Mouse (Mus musculus): ENCODE measurements around the gene Dlgap4. TPM values are rescaled to one million over a fixed set of nuclear protein-coding genes. Genes with fewer than 3 reads are reported as not detected.

Dlgap4 gene
- polyA plus RNA-seq, 1 experiment, result 47.1 TPM

GRCm38 (mm10) chr2:156617536-156617935, 4.0 kb downstream of the Dlgap4 start:
- Histone ChIP-seq H3K4me1 (ENCODE audit: control insufficient read depth, insufficient read depth, insufficient read length, low read length) (peaks cover 2% of the 10 kb centered on the region; the same call in 1 of the 2 replicates), H3K27ac (ENCODE audit: insufficient read depth, low read depth, low read length) (no peak overlapping the region), H3K27me3 (ENCODE audit: control insufficient read depth, insufficient read depth, low read length) (peaks cover 43% of the 10 kb centered on the region), H3K4me3 (ENCODE audit: low read depth, low read length) (peak overlapping the region; percentile 20), H3K36me3 (ENCODE audit: control insufficient read depth, insufficient read depth, low read length) (no peaks in the 10 kb centered on the region)
- no peak for TF ChIP-seq CTCF (IDR thresholded peaks at IDR 0.05; ENCODE audit: extremely low read depth, insufficient read length, insufficient replicate concordance, low read depth, low read length)
- no peak for TF ChIP-seq POLR2A (IDR thresholded peaks at IDR 0.05; ENCODE audit: low read depth, low read length)
- 38% methylated on average over 11 of the region's 11 CpGs for WGBS

GRCm38 (mm10) chr2:156620874-156621273, 7.4 kb downstream of the Dlgap4 start:
- TF ChIP-seq POLR2A (IDR thresholded peaks at IDR 0.05; ENCODE audit: low read depth, low read length), result no peak
- no peak for TF ChIP-seq CTCF (IDR thresholded peaks at IDR 0.05; ENCODE audit: extremely low read depth, insufficient read length, insufficient replicate concordance, low read depth, low read length)
- 78% methylated on average over 8 of the region's 8 CpGs for WGBS

GRCm38 (mm10) chr2:156621449-156621848, 7.9 kb downstream of the Dlgap4 start:
- no peak overlapping the region for H3K4me3 ChIP-seq (ENCODE audit: low read depth, low read length)
- WGBS, result 53% methylated on average over 5 of the region's 5 CpGs
- no peak for TF ChIP-seq POLR2A (IDR thresholded peaks at IDR 0.05; ENCODE audit: low read depth, low read length)
- TF ChIP-seq CTCF (IDR thresholded peaks at IDR 0.05; ENCODE audit: extremely low read depth, insufficient read length, insufficient replicate concordance, low read depth, low read length), result no peak
- H3K27me3 ChIP-seq (ENCODE audit: control insufficient read depth, insufficient read depth, low read length), result 0 out of 2 replicates have a peak, but pooled peaks cover 6% of the 10 kb centered on the region
- H3K27ac ChIP-seq (ENCODE audit: insufficient read depth, low read depth, low read length), result no peak overlapping the region
- H3K4me1 ChIP-seq (ENCODE audit: control insufficient read depth, insufficient read depth, insufficient read length, low read length), result no peaks in the 10 kb centered on the region
- no peaks in the 10 kb centered on the region for H3K36me3 ChIP-seq (ENCODE audit: control insufficient read depth, insufficient read depth, low read length)

More at GRCm38 (mm10) chr2:156620874-156621273, 7.4 kb downstream of the Dlgap4 start:
- Histone ChIP-seq H3K36me3 (ENCODE audit: control insufficient read depth, insufficient read depth, low read length) (no peaks in the 10 kb centered on the region), H3K4me3 (ENCODE audit: low read depth, low read length) (no peak overlapping the region), H3K27ac (ENCODE audit: insufficient read depth, low read depth, low read length) (no peak overlapping the region), H3K27me3 (ENCODE audit: control insufficient read depth, insufficient read depth, low read length) (peaks cover 11% of the 10 kb centered on the region; the same call in 1 of the 2 replicates), H3K4me1 (ENCODE audit: control insufficient read depth, insufficient read depth, insufficient read length, low read length) (no peaks in the 10 kb centered on the region)

GRCm38 (mm10) chr2:156622192-156622591, 8.7 kb downstream of the Dlgap4 start:
- Histone ChIP-seq H3K4me1 (ENCODE audit: control insufficient read depth, insufficient read depth, insufficient read length, low read length) (no peaks in the 10 kb centered on the region), H3K27ac (ENCODE audit: insufficient read depth, low read depth, low read length) (no peak overlapping the region), H3K36me3 (ENCODE audit: control insufficient read depth, insufficient read depth, low read length) (no peaks in the 10 kb centered on the region), H3K4me3 (ENCODE audit: low read depth, low read length) (no peak overlapping the region), H3K27me3 (ENCODE audit: control insufficient read depth, insufficient read depth, low read length) (no peaks in the 10 kb centered on the region)
- WGBS, result 88% methylated on average over 6 of the region's 6 CpGs
- TF ChIP-seq POLR2A (IDR thresholded peaks at IDR 0.05; ENCODE audit: low read depth, low read length), result no peak
- no peak for TF ChIP-seq CTCF (IDR thresholded peaks at IDR 0.05; ENCODE audit: extremely low read depth, insufficient read length, insufficient replicate concordance, low read depth, low read length)

GRCm38 (mm10) chr2:156623246-156623645, 9.7 kb downstream of the Dlgap4 start:
- H3K27me3 ChIP-seq (ENCODE audit: control insufficient read depth, insufficient read depth, low read length), result no peaks in the 10 kb centered on the region
- no peaks in the 10 kb centered on the region for H3K4me1 ChIP-seq (ENCODE audit: control insufficient read depth, insufficient read depth, insufficient read length, low read length)
- H3K36me3 ChIP-seq (ENCODE audit: control insufficient read depth, insufficient read depth, low read length), result no peaks in the 10 kb centered on the region
- H3K4me3 ChIP-seq (ENCODE audit: low read depth, low read length), result no peak overlapping the region
- WGBS, result 82% methylated on average over 2 of the region's 2 CpGs
- H3K27ac ChIP-seq (ENCODE audit: insufficient read depth, low read depth, low read length), result no peak overlapping the region
- no peak for TF ChIP-seq CTCF (IDR thresholded peaks at IDR 0.05; ENCODE audit: extremely low read depth, insufficient read length, insufficient replicate concordance, low read depth, low read length)
- no peak for TF ChIP-seq POLR2A (IDR thresholded peaks at IDR 0.05; ENCODE audit: low read depth, low read length)

- 80% methylated on average over 18 of the region's 18 CpGs for WGBS
- Histone ChIP-seq H3K27ac (ENCODE audit: insufficient read depth, low read depth, low read length) (no peak overlapping the region), H3K27me3 (ENCODE audit: control insufficient read depth, insufficient read depth, low read length) (no peaks in the 10 kb centered on the region)
Observed at GRCm38 (mm10) chr2:156625307-156625706, 11.8 kb downstream of the Dlgap4 start.

GRCm38 (mm10) chr2:156626119-156626518, 12.6 kb downstream of the Dlgap4 start:
- no peak overlapping the region for H3K27ac ChIP-seq (ENCODE audit: insufficient read depth, low read depth, low read length)
- WGBS, result 77% methylated on average over 9 of the region's 9 CpGs
- H3K4me1 ChIP-seq (ENCODE audit: control insufficient read depth, insufficient read depth, insufficient read length, low read length), result no peaks in the 10 kb centered on the region

More at GRCm38 (mm10) chr2:156625307-156625706, 11.8 kb downstream of the Dlgap4 start:
- Histone ChIP-seq H3K4me1 (ENCODE audit: control insufficient read depth, insufficient read depth, insufficient read length, low read length) (no peaks in the 10 kb centered on the region), H3K4me3 (ENCODE audit: low read depth, low read length) (no peak overlapping the region), H3K36me3 (ENCODE audit: control insufficient read depth, insufficient read depth, low read length) (no peaks in the 10 kb centered on the region)
- no peak for TF ChIP-seq POLR2A (IDR thresholded peaks at IDR 0.05; ENCODE audit: low read depth, low read length)
- TF ChIP-seq CTCF (IDR thresholded peaks at IDR 0.05; ENCODE audit: extremely low read depth, insufficient read length, insufficient replicate concordance, low read depth, low read length), result no peak

More at GRCm38 (mm10) chr2:156626119-156626518, 12.6 kb downstream of the Dlgap4 start:
- no peaks in the 10 kb centered on the region for H3K36me3 ChIP-seq (ENCODE audit: control insufficient read depth, insufficient read depth, low read length)
- no peak overlapping the region for H3K4me3 ChIP-seq (ENCODE audit: low read depth, low read length)
- TF ChIP-seq CTCF (IDR thresholded peaks at IDR 0.05; ENCODE audit: extremely low read depth, insufficient read length, insufficient replicate concordance, low read depth, low read length), result no peak
- TF ChIP-seq POLR2A (IDR thresholded peaks at IDR 0.05; ENCODE audit: low read depth, low read length), result no peak
- no peaks in the 10 kb centered on the region for H3K27me3 ChIP-seq (ENCODE audit: control insufficient read depth, insufficient read depth, low read length)

Data from small intestine, adult 2 months (tissue).